Mouse (Mus musculus): Measurements from ENCODE around the gene Sp3. TPM values are rescaled to one million over a fixed set of nuclear protein-coding genes. Genes with fewer than 3 reads are reported as not detected.

Sp3 gene
- total RNA-seq, 1 experiment = 60.6 TPM

GRCm38 (mm10) chr2:72978473-72978872 lies 1.8 kb downstream of the Sp3 start:
- in situ Hi-C loops (cut with MboI; ENCODE audit: low sequenced_read_pairs in 2 of 2, unreplicated experiment in 2 of 2) = no loop called here
- peak overlapping the region; percentile 91 for H3K9ac ChIP-seq (ENCODE audit: insufficient read depth, low read depth, low read length, poor library complexity, severe bottlenecking)
- H3K4me3 ChIP-seq (ENCODE audit: insufficient read depth in 1 of 2, low read depth in 1 of 2, low read length in 2 of 2, poor library complexity in 1 of 2, severe bottlenecking in 1 of 2) = peak overlapping the region; percentile 77 to 99
- H3K4me1 ChIP-seq (ENCODE audit: control insufficient read depth in 2 of 2, insufficient read depth in 2 of 2, low read length in 2 of 2, poor library complexity in 1 of 2) = peaks cover 2 to 10% of the 10 kb centered on the region in 2 experiments; a peak in 3 of 4 replicates
- DNase-seq (ENCODE audit: low read depth, low spot score) = no peak
- no peaks in the 10 kb centered on the region for H3K36me3 ChIP-seq (ENCODE audit: control insufficient read depth, insufficient read depth, low read length, poor library complexity, severe bottlenecking)
- no peaks in the 10 kb centered on the region for H3K9me3 ChIP-seq (ENCODE audit: control insufficient read depth, insufficient read depth, low read depth, low read length)
- H3K27ac ChIP-seq (ENCODE audit: insufficient read depth, low read depth, low read length, poor library complexity, severe bottlenecking) = peak overlapping the region; percentile 100
- TF ChIP-seq MAFK (IDR thresholded peaks at IDR 0.05; ENCODE audit: insufficient read depth, low read depth, low read length) (no peak), HCFC1 (IDR thresholded peaks at IDR 0.05; ENCODE audit: borderline replicate concordance, insufficient read depth, low read length) (no peak), CHD2 (IDR thresholded peaks at IDR 0.05; ENCODE audit: low read depth, low read length) (no peak), ZNF384 (IDR thresholded peaks at IDR 0.05; ENCODE audit: low read depth, low read length) (no peak), ZC3H11A (IDR thresholded peaks at IDR 0.05; ENCODE audit: borderline replicate concordance, low read depth, low read length) (no peak)

- no peak overlapping the region; the same call in 1 of the 2 replicates for H3K9ac ChIP-seq (ENCODE audit: insufficient read depth, low read depth, low read length, poor library complexity, severe bottlenecking)
- no peaks in the 10 kb centered on the region for H3K9me3 ChIP-seq (ENCODE audit: control insufficient read depth, insufficient read depth, low read depth, low read length)
- H3K36me3 ChIP-seq (ENCODE audit: control insufficient read depth, insufficient read depth, low read length, poor library complexity, severe bottlenecking) = no peaks in the 10 kb centered on the region
- TF ChIP-seq CHD2 (IDR thresholded peaks at IDR 0.05; ENCODE audit: low read depth, low read length) (no peak), ZC3H11A (IDR thresholded peaks at IDR 0.05; ENCODE audit: borderline replicate concordance, low read depth, low read length) (no peak), HCFC1 (IDR thresholded peaks at IDR 0.05; ENCODE audit: borderline replicate concordance, insufficient read depth, low read length) (no peak), ZNF384 (IDR thresholded peaks at IDR 0.05; ENCODE audit: low read depth, low read length) (no peak), MAFK (IDR thresholded peaks at IDR 0.05; ENCODE audit: insufficient read depth, low read depth, low read length) (no peak)
- no peak overlapping the region for H3K27ac ChIP-seq (ENCODE audit: insufficient read depth, low read depth, low read length, poor library complexity, severe bottlenecking)
- peak overlapping the region in 1 of 2 experiments; percentile 77; a peak in 1 of 4 replicates for H3K4me3 ChIP-seq (ENCODE audit: insufficient read depth in 1 of 2, low read depth in 1 of 2, low read length in 2 of 2, poor library complexity in 1 of 2, severe bottlenecking in 1 of 2)
- in situ Hi-C loops (cut with MboI; ENCODE audit: low sequenced_read_pairs in 2 of 2, unreplicated experiment in 2 of 2) = no loop called here
- no peak for DNase-seq (ENCODE audit: low read depth, low spot score)
- H3K4me1 ChIP-seq (ENCODE audit: control insufficient read depth in 2 of 2, insufficient read depth in 2 of 2, low read length in 2 of 2, poor library complexity in 1 of 2) = peaks cover 2 to 10% of the 10 kb centered on the region in 2 experiments; a peak in 3 of 4 replicates
Observed at GRCm38 (mm10) chr2:72977272-72977671, 3.0 kb downstream of the Sp3 start.

- Histone ChIP-seq H3K27ac (ENCODE audit: insufficient read depth, low read depth, low read length, poor library complexity, severe bottlenecking) (no peak overlapping the region), H3K4me3 (ENCODE audit: insufficient read depth in 1 of 2, low read depth in 1 of 2, low read length in 2 of 2, poor library complexity in 1 of 2, severe bottlenecking in 1 of 2) (no peak overlapping the region), H3K9ac (ENCODE audit: insufficient read depth, low read depth, low read length, poor library complexity, severe bottlenecking) (no peak overlapping the region), H3K36me3 (ENCODE audit: control insufficient read depth, insufficient read depth, low read length, poor library complexity, severe bottlenecking) (peaks cover 1% of the 10 kb centered on the region; the same call in 1 of the 2 replicates), H3K4me1 (ENCODE audit: control insufficient read depth in 2 of 2, insufficient read depth in 2 of 2, low read length in 2 of 2, poor library complexity in 1 of 2) (peaks cover 2 to 6% of the 10 kb centered on the region in 2 experiments; a peak in 3 of 4 replicates), H3K9me3 (ENCODE audit: control insufficient read depth, insufficient read depth, low read depth, low read length) (no peaks in the 10 kb centered on the region)
- TF ChIP-seq HCFC1 (IDR thresholded peaks at IDR 0.05; ENCODE audit: borderline replicate concordance, insufficient read depth, low read length) = no peak
- TF ChIP-seq ZNF384 (IDR thresholded peaks at IDR 0.05; ENCODE audit: low read depth, low read length) = no peak
- no peak for TF ChIP-seq ZC3H11A (IDR thresholded peaks at IDR 0.05; ENCODE audit: borderline replicate concordance, low read depth, low read length)
- TF ChIP-seq MAFK (IDR thresholded peaks at IDR 0.05; ENCODE audit: insufficient read depth, low read depth, low read length) = no peak
- no peak for TF ChIP-seq CHD2 (IDR thresholded peaks at IDR 0.05; ENCODE audit: low read depth, low read length)
- in situ Hi-C loops (cut with MboI; ENCODE audit: low sequenced_read_pairs in 2 of 2, unreplicated experiment in 2 of 2) = no loop called here
- no peak for DNase-seq (ENCODE audit: low read depth, low spot score)
Observed at GRCm38 (mm10) chr2:72976036-72976435, 4.2 kb downstream of the Sp3 start.

- no peak for TF ChIP-seq ZNF384 (IDR thresholded peaks at IDR 0.05; ENCODE audit: low read depth, low read length)
- no peak for TF ChIP-seq CHD2 (IDR thresholded peaks at IDR 0.05; ENCODE audit: low read depth, low read length)
- no peak for TF ChIP-seq MAFK (IDR thresholded peaks at IDR 0.05; ENCODE audit: insufficient read depth, low read depth, low read length)
- no peak for TF ChIP-seq ZC3H11A (IDR thresholded peaks at IDR 0.05; ENCODE audit: borderline replicate concordance, low read depth, low read length)
- no peak for TF ChIP-seq HCFC1 (IDR thresholded peaks at IDR 0.05; ENCODE audit: borderline replicate concordance, insufficient read depth, low read length)
- in situ Hi-C loops (cut with MboI; ENCODE audit: low sequenced_read_pairs in 2 of 2, unreplicated experiment in 2 of 2) = no loop called here
Observed at GRCm38 (mm10) chr2:72970831-72971230, 9.4 kb downstream of the Sp3 start.

More at GRCm38 (mm10) chr2:72970831-72971230, 9.4 kb downstream of the Sp3 start:
- Histone ChIP-seq H3K9me3 (ENCODE audit: control insufficient read depth, insufficient read depth, low read depth, low read length) (no peaks in the 10 kb centered on the region), H3K4me1 (ENCODE audit: control insufficient read depth in 2 of 2, insufficient read depth in 2 of 2, low read length in 2 of 2, poor library complexity in 1 of 2) (peaks cover 0 to 2% of the 10 kb centered on the region in 2 experiments; a peak in 1 of 4 replicates), H3K27ac (ENCODE audit: insufficient read depth, low read depth, low read length, poor library complexity, severe bottlenecking) (no peak overlapping the region), H3K4me3 (ENCODE audit: insufficient read depth in 1 of 2, low read depth in 1 of 2, low read length in 2 of 2, poor library complexity in 1 of 2, severe bottlenecking in 1 of 2) (no peak overlapping the region), H3K9ac (ENCODE audit: insufficient read depth, low read depth, low read length, poor library complexity, severe bottlenecking) (no peak overlapping the region), H3K36me3 (ENCODE audit: control insufficient read depth, insufficient read depth, low read length, poor library complexity, severe bottlenecking) (peaks cover 10% of the 10 kb centered on the region)
- DNase-seq (ENCODE audit: low read depth, low spot score) = no peak
